Mouse (Mus musculus): ENCODE measurements at regions not wholly inside any gene's neighbourhood (a gene's known extent, or its start where the extent isn't known, plus 50 kb on each side); places are given as distances from the start of the nearest gene placed in this dataset.

DNA sequence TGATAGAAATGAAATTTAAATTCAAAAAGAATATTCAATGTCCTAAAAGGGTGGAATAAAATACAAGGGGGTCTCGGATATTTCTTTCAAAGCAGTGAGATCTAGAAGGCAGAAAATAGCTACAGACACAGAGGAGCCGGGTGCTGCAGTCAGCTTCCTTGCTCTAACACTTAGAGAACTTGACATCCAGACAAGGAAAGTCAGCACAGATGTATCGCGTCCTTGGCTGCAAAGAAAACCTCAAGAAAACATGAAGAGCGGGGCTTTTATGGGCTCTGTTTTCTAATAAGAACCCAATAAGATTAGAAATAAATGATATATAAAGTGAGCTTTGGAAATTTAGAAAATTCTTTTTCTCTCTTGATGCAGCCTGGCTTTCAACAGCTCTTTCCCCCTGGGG, 53.1 kb upstream of the Glis3 start:
- no peak for ATAC-seq (ENCODE audit: low FRiP score)
- H3K27ac ChIP-seq (ENCODE audit: low read depth, low read length) = no peak overlapping the region
- H3K4me3 ChIP-seq (ENCODE audit: low read depth, low read length) = no peak overlapping the region
- no peak for DNase-seq (ENCODE audit: low spot score, missing footprints)
- H3K27me3 ChIP-seq (ENCODE audit: control insufficient read depth, insufficient read depth, low read length) = no peaks in the 10 kb centered on the region
- H3K4me2 ChIP-seq = no peak overlapping the region
- no peaks in the 10 kb centered on the region for H3K4me1 ChIP-seq (ENCODE audit: control insufficient read depth, insufficient read depth, low read length)
- H3K36me3 ChIP-seq (ENCODE audit: control insufficient read depth, insufficient read depth, low read length) = no peaks in the 10 kb centered on the region
- WGBS = 93% methylated on average over 5 of the region's 5 CpGs
- no peaks in the 10 kb centered on the region for H3K9me3 ChIP-seq (ENCODE audit: control insufficient read depth, low read length)
- H3K9ac ChIP-seq (ENCODE audit: low read length) = no peak overlapping the region

DNA sequence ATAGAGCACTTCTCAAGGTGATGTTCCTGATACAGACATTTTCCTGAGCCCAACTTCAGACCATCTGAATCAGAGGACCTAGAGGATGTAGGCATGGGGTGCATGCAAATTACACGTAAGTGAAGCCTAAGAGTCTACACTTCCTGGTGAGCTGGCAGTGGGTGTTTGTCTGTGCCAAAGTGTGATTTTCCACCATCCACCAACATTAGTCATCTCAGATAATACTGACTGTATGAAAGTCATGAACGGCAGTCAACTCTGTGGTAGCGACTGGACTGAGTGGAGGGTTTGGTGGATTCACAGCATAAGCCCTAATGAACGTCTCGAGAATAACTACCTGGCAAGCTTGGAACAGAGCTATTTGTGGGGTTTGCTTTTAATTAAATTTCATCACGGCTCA, 53.9 kb upstream of the Glis3 start:
- WGBS = 90% methylated on average over 6 of the region's 6 CpGs

DNA sequence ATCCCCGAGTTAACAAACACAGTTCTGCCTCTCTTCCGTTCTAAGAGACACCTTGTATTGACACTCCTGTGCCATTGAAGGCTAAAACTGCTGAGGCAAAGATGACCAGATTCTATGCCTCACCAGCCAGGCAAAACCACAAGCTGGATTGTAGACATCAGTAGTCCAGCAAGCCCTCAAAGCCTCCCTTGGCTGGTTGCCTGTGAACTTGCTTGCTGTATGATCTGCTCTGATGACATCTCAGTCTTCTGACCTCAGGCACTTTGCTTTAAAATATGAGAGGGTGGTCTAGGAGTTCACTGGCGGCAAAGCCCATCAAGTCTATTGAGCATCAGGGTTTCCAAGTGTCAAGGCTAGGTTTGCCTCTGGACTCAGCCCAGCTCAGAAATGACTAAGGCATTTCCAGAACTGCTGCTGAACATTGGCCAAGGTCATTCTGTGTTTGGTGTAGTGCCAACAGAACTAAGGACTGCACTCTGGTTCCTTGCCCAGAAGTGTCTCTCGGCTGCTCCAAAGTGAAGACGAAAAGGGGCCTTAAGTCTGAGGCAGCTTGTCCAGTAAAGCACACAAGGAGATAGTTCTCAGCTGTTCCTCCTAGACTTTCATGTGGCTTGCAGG, 63.4 kb upstream of the Glis3 start:
- Histone ChIP-seq H3K4me2 (no peak overlapping the region), H3K4me1 (ENCODE audit: control insufficient read depth, insufficient read depth, low read length) (no peaks in the 10 kb centered on the region), H3K4me3 (ENCODE audit: low read depth, low read length) (no peak overlapping the region), H3K27ac (ENCODE audit: low read depth, low read length) (no peak overlapping the region), H3K9ac (ENCODE audit: low read length) (no peak overlapping the region), H3K36me3 (ENCODE audit: control insufficient read depth, insufficient read depth, low read length) (no peaks in the 10 kb centered on the region), H3K9me3 (ENCODE audit: control insufficient read depth, low read length) (no peaks in the 10 kb centered on the region), H3K27me3 (ENCODE audit: control insufficient read depth, insufficient read depth, low read length) (no peaks in the 10 kb centered on the region)
- no peak for DNase-seq (ENCODE audit: low spot score, missing footprints)
- no peak for ATAC-seq (ENCODE audit: low FRiP score)
- 91% methylated on average over 5 of the region's 5 CpGs for WGBS

More for the DNA sequence above, 53.9 kb upstream of the Glis3 start:
- DNase-seq (ENCODE audit: low spot score, missing footprints) = no peak
- no peak overlapping the region for H3K27ac ChIP-seq (ENCODE audit: low read depth, low read length)
- H3K27me3 ChIP-seq (ENCODE audit: control insufficient read depth, insufficient read depth, low read length) = no peaks in the 10 kb centered on the region
- H3K4me2 ChIP-seq = no peak overlapping the region
- H3K4me1 ChIP-seq (ENCODE audit: control insufficient read depth, insufficient read depth, low read length) = no peaks in the 10 kb centered on the region
- H3K4me3 ChIP-seq (ENCODE audit: low read depth, low read length) = no peak overlapping the region
- no peak overlapping the region for H3K9ac ChIP-seq (ENCODE audit: low read length)
- ATAC-seq (ENCODE audit: low FRiP score) = no peak
- H3K36me3 ChIP-seq (ENCODE audit: control insufficient read depth, insufficient read depth, low read length) = no peaks in the 10 kb centered on the region
- H3K9me3 ChIP-seq (ENCODE audit: control insufficient read depth, low read length) = no peaks in the 10 kb centered on the region

DNA sequence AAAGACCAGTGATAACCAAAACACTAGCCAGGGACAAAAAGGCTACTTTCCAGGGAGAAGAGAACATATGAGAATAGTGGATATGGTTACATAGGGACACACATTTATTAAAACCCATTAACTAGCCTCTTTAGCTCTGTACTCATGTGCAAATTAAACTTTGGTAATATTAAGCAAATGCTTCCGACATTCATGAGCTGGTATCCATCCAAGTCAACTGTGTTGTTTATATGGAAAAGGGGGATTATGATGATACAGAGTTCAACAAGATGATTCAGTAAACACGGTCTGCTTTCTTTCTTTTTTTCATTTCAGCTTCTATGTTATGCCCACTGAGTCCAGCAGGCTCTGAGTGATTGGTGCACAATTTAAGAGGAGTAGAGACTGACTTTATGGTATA, 65.2 kb upstream of the Glis3 start:
- WGBS = 96% methylated on average over 2 of the region's 2 CpGs
- H3K9me3 ChIP-seq (ENCODE audit: control insufficient read depth, low read length) = no peaks in the 10 kb centered on the region
- no peak overlapping the region for H3K27ac ChIP-seq (ENCODE audit: low read depth, low read length)
- no peak overlapping the region for H3K9ac ChIP-seq (ENCODE audit: low read length)
- no peak overlapping the region for H3K4me3 ChIP-seq (ENCODE audit: low read depth, low read length)
- H3K4me1 ChIP-seq (ENCODE audit: control insufficient read depth, insufficient read depth, low read length) = no peaks in the 10 kb centered on the region
- no peaks in the 10 kb centered on the region for H3K27me3 ChIP-seq (ENCODE audit: control insufficient read depth, insufficient read depth, low read length)
- no peak for DNase-seq (ENCODE audit: low spot score, missing footprints)
- no peak for ATAC-seq (ENCODE audit: low FRiP score)
- no peaks in the 10 kb centered on the region for H3K36me3 ChIP-seq (ENCODE audit: control insufficient read depth, insufficient read depth, low read length)
- no peak overlapping the region for H3K4me2 ChIP-seq

DNA sequence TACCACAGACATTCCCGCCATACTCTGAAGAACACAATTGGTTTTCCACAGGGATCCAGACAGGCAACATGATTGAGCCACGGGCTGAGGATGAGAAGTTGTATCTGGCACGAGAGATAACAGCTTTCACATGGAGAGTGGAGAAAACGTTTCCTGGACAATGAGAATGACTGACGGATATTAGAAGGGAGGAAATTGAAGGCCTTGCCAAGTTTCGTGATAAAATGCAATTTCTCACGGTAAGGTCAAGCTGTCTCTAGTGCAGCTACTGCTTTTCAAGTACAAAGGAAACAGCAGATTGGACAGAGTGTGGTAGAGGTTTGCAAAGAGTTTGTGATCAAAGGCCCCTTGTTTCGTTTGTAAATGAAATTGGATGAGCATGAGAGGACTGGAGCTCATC, 65.7 kb upstream of the Glis3 start:
- Histone ChIP-seq H3K4me3 (ENCODE audit: low read depth, low read length) (no peak overlapping the region), H3K9me3 (ENCODE audit: control insufficient read depth, low read length) (no peaks in the 10 kb centered on the region), H3K27ac (ENCODE audit: low read depth, low read length) (no peak overlapping the region), H3K4me2 (no peak overlapping the region), H3K27me3 (ENCODE audit: control insufficient read depth, insufficient read depth, low read length) (no peaks in the 10 kb centered on the region), H3K9ac (ENCODE audit: low read length) (no peak overlapping the region), H3K4me1 (ENCODE audit: control insufficient read depth, insufficient read depth, low read length) (no peaks in the 10 kb centered on the region), H3K36me3 (ENCODE audit: control insufficient read depth, insufficient read depth, low read length) (no peaks in the 10 kb centered on the region)
- ATAC-seq (ENCODE audit: low FRiP score) (no peak), DNase-seq (ENCODE audit: low spot score, missing footprints) (no peak)
- WGBS = 73% methylated on average over 8 of the region's 8 CpGs

DNA sequence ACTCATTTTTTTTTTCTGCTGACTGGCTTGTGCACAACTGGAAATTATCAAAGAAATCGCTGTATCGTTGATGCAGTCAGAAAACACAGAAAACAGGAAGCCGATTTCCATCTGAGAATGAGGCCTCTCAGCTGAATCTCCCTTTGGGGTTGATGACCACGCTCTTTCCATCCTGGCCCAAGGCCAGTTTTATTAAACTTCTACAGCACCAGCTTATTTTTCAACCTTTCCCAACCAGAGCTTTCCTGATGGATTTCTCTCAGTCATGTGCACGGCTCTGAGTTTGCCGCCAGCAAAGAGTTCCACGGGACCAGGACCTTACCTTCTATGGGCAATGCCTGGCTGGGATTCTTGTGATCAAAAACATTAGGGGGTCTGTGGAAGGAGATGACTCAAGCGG, 71.2 kb upstream of the Glis3 start:
- Histone ChIP-seq H3K36me3 (ENCODE audit: control insufficient read depth, insufficient read depth, low read length) (no peaks in the 10 kb centered on the region), H3K9me3 (ENCODE audit: control insufficient read depth, low read length) (no peaks in the 10 kb centered on the region), H3K4me2 (no peak overlapping the region), H3K4me3 (ENCODE audit: low read depth, low read length) (no peak overlapping the region), H3K27me3 (ENCODE audit: control insufficient read depth, insufficient read depth, low read length) (no peaks in the 10 kb centered on the region), H3K4me1 (ENCODE audit: control insufficient read depth, insufficient read depth, low read length) (no peaks in the 10 kb centered on the region), H3K9ac (ENCODE audit: low read length) (no peak overlapping the region), H3K27ac (ENCODE audit: low read depth, low read length) (no peak overlapping the region)
- no peak for DNase-seq (ENCODE audit: low spot score, missing footprints)
- 96% methylated on average over 8 of the region's 8 CpGs for WGBS
- no peak for ATAC-seq (ENCODE audit: low FRiP score)

DNA sequence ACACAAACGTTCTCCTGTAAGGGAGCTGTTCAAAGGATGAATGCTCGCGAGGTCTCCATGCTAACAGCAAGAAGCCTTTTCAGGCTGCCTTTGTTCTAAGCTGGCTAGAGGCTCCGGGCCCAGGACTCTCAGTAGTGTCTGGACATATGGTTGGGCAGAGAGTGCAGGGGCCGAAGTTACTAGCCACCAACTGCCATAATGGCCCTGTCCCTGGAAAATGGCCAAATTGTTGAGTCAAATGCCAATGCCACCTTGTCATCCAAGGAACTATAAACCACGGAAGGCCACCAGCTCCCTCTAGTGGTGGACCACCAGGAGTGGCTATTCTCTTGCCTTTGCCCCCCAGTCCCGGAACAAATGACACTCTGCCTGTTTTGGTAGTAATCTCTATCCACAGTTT, 76.0 kb upstream of the Slc1a1 start:
- Histone ChIP-seq H3K4me1 (ENCODE audit: control insufficient read depth, insufficient read depth, low read length) (no peaks in the 10 kb centered on the region), H3K9me3 (ENCODE audit: control insufficient read depth, low read length) (no peaks in the 10 kb centered on the region), H3K4me3 (ENCODE audit: low read depth, low read length) (no peak overlapping the region), H3K4me2 (no peak overlapping the region), H3K36me3 (ENCODE audit: control insufficient read depth, insufficient read depth, low read length) (no peaks in the 10 kb centered on the region), H3K27ac (ENCODE audit: low read depth, low read length) (no peak overlapping the region), H3K27me3 (ENCODE audit: control insufficient read depth, insufficient read depth, low read length) (no peaks in the 10 kb centered on the region), H3K9ac (ENCODE audit: low read length) (no peak overlapping the region)
- WGBS = 54% methylated on average over 7 of the region's 7 CpGs
- no peak for ATAC-seq (ENCODE audit: low FRiP score)
- peak; percentile 90 for DNase-seq (ENCODE audit: low spot score, missing footprints)

DNA sequence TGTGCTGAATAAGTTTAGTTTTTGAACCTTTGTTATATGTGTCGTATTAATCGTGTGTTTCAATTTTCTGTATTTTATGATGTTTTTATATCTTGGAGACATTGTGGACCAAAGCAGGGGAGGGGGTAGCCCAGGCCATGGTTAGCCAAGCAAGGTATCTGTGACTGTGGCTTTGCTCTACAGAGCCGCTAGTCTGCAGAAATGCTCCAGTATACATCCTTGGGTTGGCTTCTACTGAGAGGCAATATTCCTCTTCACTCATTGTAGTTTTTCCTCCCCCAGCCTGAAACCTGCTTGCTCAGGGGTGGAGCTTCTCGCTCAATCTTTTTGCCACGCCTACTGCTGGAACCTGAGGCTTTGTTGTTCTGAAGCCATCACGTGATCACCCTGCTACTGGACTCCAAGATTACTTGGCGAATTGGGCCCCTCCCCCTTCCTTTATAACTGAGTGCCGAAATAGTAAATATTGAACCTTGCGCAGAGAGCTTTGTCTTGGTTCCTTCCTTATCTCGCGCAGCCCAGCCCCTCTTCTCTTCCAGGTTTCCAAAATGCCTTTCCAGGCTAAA, 70.0 kb upstream of the Slc1a1 start:
- Histone ChIP-seq H3K4me3 (ENCODE audit: low read depth, low read length) (no peak overlapping the region), H3K36me3 (ENCODE audit: control insufficient read depth, insufficient read depth, low read length) (no peaks in the 10 kb centered on the region), H3K4me2 (no peak overlapping the region), H3K4me1 (ENCODE audit: control insufficient read depth, insufficient read depth, low read length) (no peaks in the 10 kb centered on the region), H3K27me3 (ENCODE audit: control insufficient read depth, insufficient read depth, low read length) (no peaks in the 10 kb centered on the region), H3K27ac (ENCODE audit: low read depth, low read length) (no peak overlapping the region), H3K9ac (ENCODE audit: low read length) (no peak overlapping the region), H3K9me3 (ENCODE audit: control insufficient read depth, low read length) (no peaks in the 10 kb centered on the region)
- 77% methylated on average over 11 of the region's 11 CpGs for WGBS
- no peak for ATAC-seq (ENCODE audit: low FRiP score)
- no peak for DNase-seq (ENCODE audit: low spot score, missing footprints)

DNA sequence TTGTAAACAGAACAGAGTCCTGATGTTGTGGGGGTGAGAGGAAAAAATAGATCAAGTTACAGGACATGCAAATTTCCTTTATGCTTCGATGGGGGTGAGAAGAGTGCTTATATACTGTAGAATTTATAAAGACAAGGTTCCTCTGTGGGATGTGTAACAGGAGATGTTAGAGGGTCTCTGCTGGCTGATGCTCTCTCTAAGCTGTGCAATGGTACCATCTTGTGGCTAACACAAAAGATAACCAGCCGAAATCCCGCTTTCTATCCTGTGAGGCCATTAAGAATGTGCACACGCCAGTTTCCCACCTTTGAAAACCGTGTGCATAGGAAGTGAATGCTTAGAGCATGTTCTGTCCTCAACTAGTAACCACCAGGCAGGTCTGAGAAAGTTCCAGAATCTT, 66.6 kb upstream of the Slc1a1 start:
- WGBS = 47% methylated on average over 5 of the region's 5 CpGs
- no peak overlapping the region for H3K4me3 ChIP-seq (ENCODE audit: low read depth, low read length)
- H3K9me3 ChIP-seq (ENCODE audit: control insufficient read depth, low read length) = no peaks in the 10 kb centered on the region
- H3K27ac ChIP-seq (ENCODE audit: low read depth, low read length) = no peak overlapping the region
- H3K27me3 ChIP-seq (ENCODE audit: control insufficient read depth, insufficient read depth, low read length) = no peaks in the 10 kb centered on the region
- ATAC-seq (ENCODE audit: low FRiP score) = no peak
- H3K36me3 ChIP-seq (ENCODE audit: control insufficient read depth, insufficient read depth, low read length) = no peaks in the 10 kb centered on the region
- H3K4me2 ChIP-seq = no peak overlapping the region
- H3K4me1 ChIP-seq (ENCODE audit: control insufficient read depth, insufficient read depth, low read length) = no peaks in the 10 kb centered on the region
- no peak for DNase-seq (ENCODE audit: low spot score, missing footprints)
- H3K9ac ChIP-seq (ENCODE audit: low read length) = no peak overlapping the region
